12 mouse cellular contexts compared by ENCODE assay signal in the genomic region with DNA sequence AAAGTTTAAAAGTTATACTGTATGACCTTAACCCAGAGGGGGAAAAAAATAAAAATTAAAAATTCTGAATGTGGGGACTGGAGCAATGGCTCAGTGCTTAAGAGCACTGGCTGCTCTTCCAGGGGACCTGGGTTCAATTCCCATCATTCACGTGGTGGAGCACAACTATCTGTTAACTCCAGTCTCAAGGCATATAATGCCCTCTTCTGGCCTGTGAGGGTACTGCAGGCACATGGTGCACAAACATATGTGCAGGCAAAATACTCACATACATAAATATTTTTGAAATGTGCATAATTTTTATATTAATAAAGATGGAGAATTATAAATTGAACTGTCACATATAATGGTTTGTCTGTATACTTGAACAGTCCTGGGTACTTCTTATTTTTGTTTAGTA.
A peak's percentile ranks its signal among the peaks of the same experiment; 100 is the strongest.
DNase-seq lines count a peak whose midpoint lies in the region; TF ChIP-seq lines count a peak whose summit lies in the region.
"Had no signal": no experiment of that assay in that cellular context is flagged by ENCODE, and none has a peak within 500 bp of the region (broad histone marks: within the 10 kb centered on the region; RNA-seq: fewer than 3 reads in every experiment).

No protein-coding gene starts in this region.

- DNase-seq in left cerebral cortex, adult 2 months (ENCODE audit: extremely low spot score in 1 of 2, low spot score in 2 of 2) = no peak
- DNase-seq in left cerebral cortex, postnatal 4 days = no peak
- DNase-seq in A20 (ENCODE audit: low read depth, low spot score) = peak; percentile 22
- DNase-seq in CD4-positive helper T cell, adult 2 months (ENCODE audit: low read depth, low spot score) = peak; percentile 20
- DNase-seq in brain, embryonic 14.5 days (ENCODE audit: low read depth) = no peak
- no peak for DNase-seq in right cerebral cortex, postnatal 10 days (ENCODE audit: low spot score in 2 of 2)
- no peak for DNase-seq in right cerebral cortex, postnatal 25 days
- DNase-seq: adrenal gland, postnatal 36 days; cerebellum, postnatal 25 days; heart, postnatal 36 days; lung, adult 18-20 months had no signal

- no peak for TF ChIP-seq POLR2A in brain, embryonic 14.5 days (IDR thresholded peaks at IDR 0.05; ENCODE audit: borderline replicate concordance, extremely low read depth, insufficient read depth, insufficient read length, poor library complexity, severe bottlenecking)

- no peak overlapping the region for H3K27ac ChIP-seq in left cerebral cortex, adult 2 months
- H3K27ac ChIP-seq: embryonic facial prominence, embryonic 12.5 days had no signal

- intact Hi-C loops in left cerebral cortex, adult 2 months (cut with DNase I) = loop anchor here (5.0 kb wide), 1 partner anchor 163 kb away; no protein-coding TSS in a partner anchor
- intact Hi-C loops in left cerebral cortex, postnatal 4 days (cut with DNase I) = no loop called here

- TF ChIP-seq CTCF in left cerebral cortex, adult 2 months (IDR thresholded peaks at IDR 0.05) = peak; percentile 24
- peak; percentile 39; the same call in 1 of the 2 replicates for TF ChIP-seq CTCF in brain, embryonic 14.5 days (IDR thresholded peaks at IDR 0.05; ENCODE audit: borderline replicate concordance, extremely low read depth, insufficient read depth, insufficient read length)

- H3K4me3 ChIP-seq in left cerebral cortex, adult 2 months = no peak overlapping the region
- H3K4me3 ChIP-seq: embryonic facial prominence, embryonic 12.5 days had no signal

Comparison
In these comparisons a context has a peak if more than half of its experiments do, and no peak if none do; other contexts are left out.
1. DNase-seq: peak in A20 (single experiment) and CD4-positive helper T cell, adult 2 months (single experiment); none in left cerebral cortex, adult 2 months (0 of 2), left cerebral cortex, postnatal 4 days (single experiment), brain, embryonic 14.5 days (single experiment), right cerebral cortex, postnatal 10 days (0 of 2) and right cerebral cortex, postnatal 25 days (single experiment).